Mouse (Mus musculus) liver, embryonic 15.5 days (tissue): ENCODE results near the gene Slc39a11. TPM values are rescaled to one million over a fixed set of nuclear protein-coding genes. Genes with fewer than 3 reads are reported as not detected.

Experiments
- ATAC-seq: fragments of 200-750 bp; cut with Nextera tagmentation; 2 replicates; pipeline ENCODE4 v1.8.0; 2017; ENCODE audit warnings: moderate number of reproducible peaks, mild to moderate bottlenecking, moderate library complexity; ENCODE audit not compliant: insufficient read depth
- H3K27ac ChIP-seq: fragments of 300-500 bp; sonication (generic); replicated peaks from 2 replicates; pipeline ENCODE4 v1.5.1; 2015; ENCODE audit warnings: mild to moderate bottlenecking, inconsistent platforms
- H3K27me3 ChIP-seq: fragments of 300-500 bp; sonication (generic); 2 replicates; pipeline ENCODE4 v1.6.1; 2015; ENCODE audit warnings: mild to moderate bottlenecking, inconsistent platforms
- H3K36me3 ChIP-seq: fragments of 300-500 bp; sonication (generic); replicated peaks from 2 replicates; pipeline ENCODE4 v1.6.1; 2015; ENCODE audit warnings: moderate library complexity, mild to moderate bottlenecking, inconsistent platforms
- H3K4me1 ChIP-seq: fragments of 300-500 bp; sonication (generic); replicated peaks from 2 replicates; pipeline ENCODE4 v1.6.1; 2015; ENCODE audit warnings: inconsistent platforms
- H3K4me2 ChIP-seq: fragments of 300-500 bp; sonication (generic); 2 replicates; pipeline ENCODE4 v1.6.1; 2015; ENCODE audit warnings: moderate library complexity, mild to moderate bottlenecking, inconsistent platforms
- H3K4me3 ChIP-seq: fragments of 300-500 bp; sonication (generic); replicated peaks from 2 replicates; pipeline ENCODE4 v1.5.1; 2015; ENCODE audit warnings: mild to moderate bottlenecking, inconsistent platforms
- H3K9ac ChIP-seq: fragments of 300-500 bp; sonication (generic); 2 replicates; pipeline ENCODE4 v1.6.1; 2015; ENCODE audit warnings: moderate library complexity, mild to moderate bottlenecking, inconsistent platforms
- H3K9me3 ChIP-seq: fragments of 300-500 bp; sonication (generic); replicated peaks from 2 replicates; pipeline ENCODE4 v1.6.1; 2016; ENCODE audit warnings: inconsistent platforms
- WGBS: fragments of 180-500 bp; shearing (Covaris S2); methylation state at CpG from one replicate; pipeline ENCODE4 v1.1.7; 2015; ENCODE audit warnings: mixed read lengths; ENCODE audit not compliant: insufficient replicate concordance; 5-methylcytosine and 5-hydroxymethylcytosine counted together
- polyA plus RNA-seq: library from polyadenylated mRNA; unstranded; fragments of >200 nt; fragmentation: Nextera tagmentation; extraction: Ambion mirVana; gene quantifications from 2 replicates; pipeline ENCODE4 v1.2.1, GENCODE M21; 2015

The Slc39a11 gene
- polyA plus RNA-seq, 1 experiment from 2014 or later: 12.4 TPM

DNA sequence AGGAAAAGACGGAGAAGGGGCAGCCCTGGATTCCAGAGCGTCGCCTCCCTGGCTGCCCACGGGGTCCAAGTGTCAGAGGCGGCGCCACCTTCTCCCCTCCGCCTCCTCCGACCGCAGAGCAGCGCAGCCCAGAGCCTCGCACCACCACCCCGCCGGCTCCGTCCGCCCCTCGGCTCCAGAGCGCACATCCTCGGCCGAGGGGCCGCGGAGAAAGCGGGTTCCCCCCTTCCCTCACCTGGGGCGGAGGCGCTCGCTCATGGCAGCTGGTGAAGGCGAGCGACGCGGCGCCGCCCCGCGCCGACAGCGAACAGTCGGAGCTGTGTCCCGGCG, 33.7 kb upstream of the Slc39a11 start:
- H3K4me1 ChIP-seq: peaks cover 63% of the 10 kb centered on the region
- under 1% methylated on average over 34 of the region's 38 CpGs for WGBS

DNA sequence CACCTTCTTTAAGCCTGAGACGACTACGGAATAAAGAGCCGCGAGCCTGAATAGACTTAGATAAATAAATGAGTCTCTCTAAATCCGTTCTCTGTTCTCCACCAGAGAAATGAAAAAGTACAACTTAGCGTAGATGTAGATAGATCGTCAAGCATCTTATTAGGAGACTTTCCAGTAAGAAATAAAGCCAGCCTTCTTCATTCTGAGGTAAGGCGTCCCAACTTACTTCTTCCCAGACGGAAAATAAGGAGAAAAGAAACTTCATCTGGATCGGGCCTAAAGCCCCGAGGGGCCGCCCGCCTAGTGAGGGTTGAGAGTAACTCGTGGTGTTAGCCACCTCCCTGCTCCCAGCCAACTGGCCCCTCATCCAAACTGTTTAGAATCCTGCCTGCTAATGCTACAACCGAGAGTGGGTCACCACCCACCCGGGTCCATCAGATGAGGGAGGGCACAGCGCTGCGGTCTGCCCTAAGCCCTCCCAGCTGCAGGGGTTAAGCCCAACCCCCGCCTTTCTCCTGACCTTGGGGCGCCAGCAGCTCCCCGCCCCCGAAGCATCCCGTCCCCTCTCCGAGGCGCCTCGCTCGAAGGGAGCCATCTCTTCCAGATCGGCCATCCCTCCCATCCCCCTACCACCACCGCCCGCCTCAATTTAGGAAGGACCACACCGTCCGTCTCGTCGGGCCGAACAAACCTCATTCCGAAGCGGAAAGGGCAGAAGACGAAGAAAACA, 33.2 kb upstream of the Slc39a11 start:
- peaks cover 21% of the 10 kb centered on the region for H3K36me3 ChIP-seq
- ATAC-seq: peak; percentile 67
- peak overlapping the region; percentile 97 for H3K4me3 ChIP-seq
- no peaks in the 10 kb centered on the region for H3K27me3 ChIP-seq
- peaks cover 69% of the 10 kb centered on the region for H3K4me1 ChIP-seq
- peak overlapping the region; percentile 98 for H3K27ac ChIP-seq
- no peaks in the 10 kb centered on the region for H3K9me3 ChIP-seq
- peak overlapping the region; percentile 83 for H3K4me2 ChIP-seq
- 4% methylated on average over 38 of the region's 38 CpGs for WGBS
- H3K9ac ChIP-seq: peak overlapping the region; percentile 98

More for the DNA sequence above, 33.7 kb upstream of the Slc39a11 start:
- peak overlapping the region; percentile 98 for H3K9ac ChIP-seq
- peak overlapping the region; percentile 83 for H3K4me2 ChIP-seq
- H3K27ac ChIP-seq: peak overlapping the region; percentile 98
- H3K36me3 ChIP-seq: peaks cover 21% of the 10 kb centered on the region
- no peak; the same call in 1 of the 2 replicates for ATAC-seq
- H3K27me3 ChIP-seq: no peaks in the 10 kb centered on the region
- H3K9me3 ChIP-seq: no peaks in the 10 kb centered on the region
- H3K4me3 ChIP-seq: peak overlapping the region; percentile 97

DNA sequence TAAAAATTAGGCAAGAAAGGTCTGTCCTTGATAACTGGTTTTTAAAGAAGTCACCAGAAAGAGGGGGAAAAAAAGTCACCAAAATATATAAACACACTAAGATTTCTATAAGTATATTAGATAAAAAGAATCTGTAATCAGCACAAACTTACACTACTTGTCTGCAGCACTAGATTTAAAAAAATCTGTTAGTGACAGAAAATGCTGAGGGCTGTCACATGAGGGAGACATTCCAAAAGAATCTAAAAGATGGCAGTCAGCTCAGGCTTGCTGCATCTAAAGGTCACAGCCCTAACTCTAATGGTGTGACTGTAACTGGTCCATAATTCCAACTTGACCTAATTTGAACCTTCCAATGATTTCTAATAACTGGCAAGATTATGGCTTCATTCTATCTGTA, 32.1 kb upstream of the Slc39a11 start:
- Histone ChIP-seq H3K27ac (peak overlapping the region; percentile 98), H3K9me3 (no peaks in the 10 kb centered on the region), H3K9ac (peak overlapping the region; percentile 98), H3K4me1 (peaks cover 74% of the 10 kb centered on the region), H3K36me3 (peaks cover 25% of the 10 kb centered on the region), H3K27me3 (no peaks in the 10 kb centered on the region), H3K4me2 (peak overlapping the region; percentile 83), H3K4me3 (peak overlapping the region; percentile 97)
- no peak for ATAC-seq

DNA sequence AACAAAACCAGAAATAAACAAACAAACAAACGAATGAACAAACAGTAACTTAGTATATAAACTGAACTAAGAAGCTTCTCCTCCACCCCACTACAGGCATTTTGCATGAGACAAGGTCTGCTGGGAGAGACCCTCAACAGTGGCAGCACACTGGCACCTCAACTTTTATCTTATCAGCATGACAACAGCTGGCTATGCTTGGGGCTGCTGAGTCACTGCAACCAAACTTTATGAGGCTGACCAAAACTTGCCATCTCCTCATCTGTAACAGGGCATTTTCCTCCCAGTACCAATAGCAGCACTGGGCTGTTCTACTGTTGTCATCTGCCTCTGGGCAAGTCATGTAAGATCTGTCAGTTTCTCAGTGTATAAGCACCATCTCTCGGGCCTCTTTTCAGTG, 31.1 kb upstream of the Slc39a11 start:
- H3K9ac ChIP-seq: peak overlapping the region; percentile 98
- no peaks in the 10 kb centered on the region for H3K27me3 ChIP-seq
- peaks cover 66% of the 10 kb centered on the region for H3K4me1 ChIP-seq
- peak; percentile 66 for ATAC-seq
- H3K27ac ChIP-seq: peak overlapping the region; percentile 98
- WGBS: 15% methylated on average over 2 of the region's 2 CpGs
- H3K4me2 ChIP-seq: peak overlapping the region; percentile 83
- H3K9me3 ChIP-seq: no peaks in the 10 kb centered on the region
- H3K36me3 ChIP-seq: peaks cover 35% of the 10 kb centered on the region
- peak overlapping the region; percentile 97 for H3K4me3 ChIP-seq

DNA sequence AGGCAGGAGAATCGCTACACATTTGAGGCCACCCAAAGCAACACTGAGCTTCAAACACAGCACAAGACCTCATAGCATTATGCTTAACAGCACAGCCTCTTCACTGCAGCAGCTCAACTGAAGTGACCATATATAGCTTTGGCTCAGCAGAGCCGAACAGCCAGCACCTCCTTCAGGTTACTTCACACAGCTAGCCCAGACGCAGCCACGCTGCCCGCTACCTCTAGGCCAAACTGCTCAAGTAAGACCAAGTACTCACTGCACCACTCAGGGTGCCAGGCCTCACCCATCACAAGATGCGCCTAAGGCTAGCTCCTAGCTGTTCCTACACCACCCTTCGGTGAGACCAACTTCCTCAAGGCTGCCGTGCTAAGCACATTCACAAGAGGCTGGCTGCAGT, 28.5 kb upstream of the Slc39a11 start:
- no peak for ATAC-seq
- peaks cover 61% of the 10 kb centered on the region for H3K36me3 ChIP-seq
- WGBS: 75% methylated on average over 8 of the region's 8 CpGs
- no peak overlapping the region for H3K9ac ChIP-seq
- H3K4me3 ChIP-seq: no peak overlapping the region
- peaks cover 52% of the 10 kb centered on the region for H3K4me1 ChIP-seq
- no peaks in the 10 kb centered on the region for H3K9me3 ChIP-seq
- H3K4me2 ChIP-seq: no peak overlapping the region
- no peaks in the 10 kb centered on the region for H3K27me3 ChIP-seq
- 0 out of 2 replicates have a peak overlapping the region, but pooled peaks have one; percentile 7 for H3K27ac ChIP-seq

DNA sequence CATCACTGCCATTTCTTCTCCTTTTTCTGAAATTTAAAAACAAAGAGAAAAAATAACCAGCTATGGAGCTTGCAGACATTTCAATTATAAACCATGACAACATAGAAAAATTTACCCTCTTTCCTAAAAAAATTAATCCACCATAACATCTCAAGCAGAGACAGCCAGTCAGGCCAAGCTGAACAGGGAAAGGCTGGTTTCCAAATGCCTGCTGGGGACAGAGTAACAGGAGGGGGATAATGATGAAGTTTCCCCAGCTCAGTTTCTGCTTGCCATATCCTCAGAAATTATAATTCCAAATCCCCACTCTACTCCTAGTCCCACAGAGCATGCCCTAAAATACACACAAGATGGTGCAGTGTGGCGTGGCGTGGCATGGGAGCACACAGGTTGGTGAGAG, 27.5 kb upstream of the Slc39a11 start:
- peaks cover 55% of the 10 kb centered on the region for H3K4me1 ChIP-seq
- WGBS: 91% methylated on average over 2 of the region's 2 CpGs
- H3K9me3 ChIP-seq: no peaks in the 10 kb centered on the region
- no peak overlapping the region for H3K4me2 ChIP-seq
- H3K4me3 ChIP-seq: no peak overlapping the region
- no peaks in the 10 kb centered on the region for H3K27me3 ChIP-seq
- no peak overlapping the region for H3K9ac ChIP-seq
- no peak for ATAC-seq
- 0 out of 2 replicates have a peak overlapping the region, but pooled peaks have one; percentile 21 for H3K27ac ChIP-seq
- peaks cover 71% of the 10 kb centered on the region for H3K36me3 ChIP-seq

DNA sequence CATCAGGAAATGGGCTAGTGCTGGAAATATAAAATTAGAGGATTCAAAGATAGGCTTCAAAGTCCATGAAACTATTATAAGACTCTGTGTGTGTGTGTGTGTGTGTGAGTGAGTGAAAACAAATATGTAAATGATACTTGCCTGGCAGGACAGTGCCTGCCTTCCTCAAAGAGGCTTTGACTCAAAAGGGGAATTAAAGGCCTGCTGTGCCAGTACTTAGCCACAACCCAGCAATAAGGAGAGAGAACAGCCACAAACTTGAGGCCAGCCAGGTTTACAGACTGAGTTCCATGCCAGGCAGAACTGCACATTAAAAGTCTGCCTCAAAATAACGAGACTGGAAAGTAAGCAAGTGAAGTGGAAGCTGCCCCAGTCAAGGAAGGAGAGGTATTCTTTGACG, 27.0 kb upstream of the Slc39a11 start:
- peaks cover 56% of the 10 kb centered on the region for H3K4me1 ChIP-seq
- H3K36me3 ChIP-seq: peaks cover 76% of the 10 kb centered on the region
- H3K27me3 ChIP-seq: no peaks in the 10 kb centered on the region
- no peaks in the 10 kb centered on the region for H3K9me3 ChIP-seq
- H3K9ac ChIP-seq: no peak overlapping the region
- H3K4me2 ChIP-seq: no peak overlapping the region
- no peak overlapping the region for H3K27ac ChIP-seq
- ATAC-seq: no peak
- 83% methylated on average over 2 of the region's 2 CpGs for WGBS
- H3K4me3 ChIP-seq: no peak overlapping the region

DNA sequence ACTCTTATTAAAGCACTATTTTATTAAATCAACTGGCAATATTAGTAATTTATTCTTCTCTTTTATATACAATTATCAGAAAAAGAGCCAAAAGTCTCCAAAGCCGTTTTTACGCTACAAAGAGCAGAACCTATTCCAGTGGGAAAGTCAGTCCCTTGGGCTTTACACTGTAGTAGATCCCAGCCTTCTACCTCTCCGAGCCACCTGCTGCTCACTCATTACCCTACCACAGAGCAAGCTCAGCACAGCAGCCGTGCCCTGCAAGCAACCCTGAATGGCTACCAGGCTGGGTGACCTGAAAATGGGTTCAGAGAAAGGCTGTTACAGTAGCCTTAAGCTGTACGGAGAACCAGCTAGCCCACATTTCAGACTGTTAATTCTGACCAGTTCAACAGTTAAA, 24.7 kb upstream of the Slc39a11 start:
- peaks cover 92% of the 10 kb centered on the region for H3K36me3 ChIP-seq
- H3K4me2 ChIP-seq: no peak overlapping the region
- no peaks in the 10 kb centered on the region for H3K9me3 ChIP-seq
- WGBS: 91% methylated on average over 5 of the region's 5 CpGs
- peaks cover 52% of the 10 kb centered on the region for H3K4me1 ChIP-seq
- no peak for ATAC-seq
- H3K9ac ChIP-seq: no peak overlapping the region
- H3K27me3 ChIP-seq: no peaks in the 10 kb centered on the region
- no peak overlapping the region for H3K27ac ChIP-seq
- no peak overlapping the region for H3K4me3 ChIP-seq

DNA sequence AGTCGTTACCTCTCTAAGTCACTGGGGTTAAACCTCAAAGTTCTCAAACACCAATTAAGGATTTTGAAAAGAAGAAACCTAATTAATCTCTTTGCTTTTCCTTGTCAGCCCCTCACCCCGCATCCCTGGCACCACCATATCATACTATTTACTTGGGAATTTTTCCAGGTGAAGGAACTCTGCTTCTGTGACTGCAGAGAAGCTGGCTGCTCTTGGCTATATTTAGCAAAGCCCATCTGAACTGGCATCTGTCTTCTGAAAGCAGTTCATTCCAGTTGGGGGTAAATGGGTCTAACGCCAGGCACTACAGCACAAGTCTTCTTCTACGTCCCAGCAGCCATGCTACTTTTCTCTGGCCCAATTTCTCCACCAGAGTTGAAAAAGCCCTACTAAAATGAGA, 23.7 kb upstream of the Slc39a11 start:
- Histone ChIP-seq H3K27me3 (no peaks in the 10 kb centered on the region), H3K4me1 (peaks cover 54% of the 10 kb centered on the region), H3K9me3 (no peaks in the 10 kb centered on the region), H3K9ac (no peak overlapping the region), H3K4me2 (no peak overlapping the region), H3K36me3 (peaks cover 96% of the 10 kb centered on the region), H3K4me3 (no peak overlapping the region), H3K27ac (no peak overlapping the region)
- no peak for ATAC-seq
- WGBS: 88% methylated on average over 4 of the region's 4 CpGs

DNA sequence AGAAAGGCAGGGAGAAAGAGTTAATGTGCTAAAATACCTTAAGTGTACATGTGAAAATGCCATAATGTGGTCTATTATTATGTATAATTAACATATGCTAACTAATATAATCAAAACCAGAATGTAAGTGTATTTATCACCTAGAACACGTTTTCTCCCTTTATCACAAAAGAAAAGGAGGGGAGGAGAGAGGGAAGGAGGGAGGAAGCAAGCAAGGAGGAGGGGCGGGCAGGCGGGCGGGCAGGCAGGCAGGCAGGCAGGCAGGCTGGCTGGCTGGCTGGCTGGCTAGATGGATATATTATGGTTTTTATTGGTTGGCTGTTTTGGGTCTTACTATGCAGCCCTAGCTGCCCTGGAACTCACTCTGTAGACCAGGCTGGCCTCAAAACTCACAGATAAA, 19.8 kb upstream of the Slc39a11 start:
- Histone ChIP-seq H3K27me3 (no peaks in the 10 kb centered on the region), H3K4me1 (peaks cover 76% of the 10 kb centered on the region), H3K27ac (peak overlapping the region; percentile 39; the same call in 1 of the 2 replicates), H3K36me3 (peaks cover 84% of the 10 kb centered on the region), H3K9me3 (no peaks in the 10 kb centered on the region), H3K4me3 (no peak overlapping the region), H3K9ac (no peak overlapping the region), H3K4me2 (no peak overlapping the region)
- ATAC-seq: peak; percentile 20; the same call in 1 of the 2 replicates
- WGBS: 40% methylated on average over 4 of the region's 4 CpGs

DNA sequence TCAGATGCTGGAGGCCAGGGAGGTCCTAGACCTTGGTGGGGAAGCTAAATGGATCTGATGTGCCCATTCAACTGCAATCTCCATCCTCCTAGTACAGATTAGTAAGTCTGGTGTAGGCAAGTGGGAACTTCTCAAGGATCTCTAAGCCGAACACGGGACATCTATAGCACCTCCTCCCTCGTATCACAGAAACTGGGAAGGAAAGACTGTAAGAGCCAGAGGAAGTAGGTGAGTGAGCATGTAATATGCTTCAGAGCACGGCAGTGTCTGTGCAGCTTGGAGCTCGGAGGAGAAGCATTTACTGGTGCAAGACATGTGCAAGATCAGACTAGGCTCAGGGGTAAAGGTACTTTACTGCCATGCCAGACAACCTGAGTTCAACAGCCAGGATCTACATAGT, 19.0 kb upstream of the Slc39a11 start:
- no peak overlapping the region; the same call in 1 of the 2 replicates for H3K4me2 ChIP-seq
- peaks cover 84% of the 10 kb centered on the region for H3K36me3 ChIP-seq
- H3K4me3 ChIP-seq: no peak overlapping the region
- H3K4me1 ChIP-seq: peaks cover 79% of the 10 kb centered on the region
- 0 out of 2 replicates have a peak overlapping the region, but pooled peaks have one; percentile 1 for H3K27ac ChIP-seq
- no peak for ATAC-seq
- no peaks in the 10 kb centered on the region for H3K27me3 ChIP-seq
- no peaks in the 10 kb centered on the region for H3K9me3 ChIP-seq
- H3K9ac ChIP-seq: no peak overlapping the region
- 72% methylated on average over 5 of the region's 5 CpGs for WGBS

DNA sequence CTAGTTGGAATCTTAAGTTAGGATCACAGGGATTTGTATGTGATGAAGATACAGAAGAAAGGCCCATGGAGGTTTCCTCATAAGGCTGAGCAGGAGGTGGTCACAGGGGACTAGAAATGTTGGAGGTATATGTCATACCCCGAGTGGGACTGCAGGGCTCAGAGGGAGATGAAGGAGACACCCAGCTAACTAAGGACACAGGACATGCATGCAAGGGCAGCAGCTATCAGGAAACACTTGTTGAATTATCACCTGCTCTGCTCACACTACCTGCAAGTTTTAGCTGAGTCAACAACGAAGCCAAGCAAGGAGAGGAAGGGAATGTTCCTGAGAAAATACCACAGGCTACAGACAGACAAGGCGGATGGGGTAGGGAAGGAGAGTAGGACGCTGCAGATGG, 17.8 kb upstream of the Slc39a11 start:
- no peak overlapping the region for H3K9ac ChIP-seq
- no peak overlapping the region for H3K4me3 ChIP-seq
- peaks cover 84% of the 10 kb centered on the region for H3K36me3 ChIP-seq
- no peaks in the 10 kb centered on the region for H3K9me3 ChIP-seq
- H3K27ac ChIP-seq: peak overlapping the region; percentile 63
- no peak overlapping the region for H3K4me2 ChIP-seq
- 70% methylated on average over 4 of the region's 4 CpGs for WGBS
- ATAC-seq: no peak
- peaks cover 71% of the 10 kb centered on the region for H3K4me1 ChIP-seq
- H3K27me3 ChIP-seq: no peaks in the 10 kb centered on the region
